Mouse (Mus musculus): ENCODE data around the gene Rnf222. TPM values are rescaled to one million over a fixed set of nuclear protein-coding genes. Genes with fewer than 3 reads are reported as not detected.
A peak's percentile ranks its signal among the peaks of the same experiment; 100 is the strongest.

Rnf222 gene
- polyA plus RNA-seq, 1 experiment = not detected

GRCm38 (mm10) chr11:68896247-68896646 is 7.9 kb downstream of the Rnf222 start:
- 93% methylated on average over 5 of the region's 5 CpGs for WGBS
- no peak overlapping the region for H3K4me3 ChIP-seq (ENCODE audit: insufficient read depth, low read depth, low read length)
- no peak overlapping the region for H3K27ac ChIP-seq (ENCODE audit: insufficient read depth, low read depth, low read length)
- TF ChIP-seq POLR2A (IDR thresholded peaks at IDR 0.05; ENCODE audit: insufficient read depth, low read depth, low read length) = no peak
- no peak for TF ChIP-seq CTCF (IDR thresholded peaks at IDR 0.05; ENCODE audit: insufficient read depth, low read depth, low read length)
- H3K4me1 ChIP-seq (ENCODE audit: control insufficient read depth, insufficient read depth, low read length) = peaks cover 5% of the 10 kb centered on the region

GRCm38 (mm10) chr11:68897120-68897519 is 8.8 kb downstream of the Rnf222 start:
- no peak for TF ChIP-seq POLR2A (IDR thresholded peaks at IDR 0.05; ENCODE audit: insufficient read depth, low read depth, low read length)
- TF ChIP-seq CTCF (IDR thresholded peaks at IDR 0.05; ENCODE audit: insufficient read depth, low read depth, low read length) = no peak
- WGBS = 44% methylated on average over 4 of the region's 4 CpGs
- H3K4me3 ChIP-seq (ENCODE audit: insufficient read depth, low read depth, low read length) = no peak overlapping the region
- peaks cover 5% of the 10 kb centered on the region for H3K4me1 ChIP-seq (ENCODE audit: control insufficient read depth, insufficient read depth, low read length)
- no peak overlapping the region for H3K27ac ChIP-seq (ENCODE audit: insufficient read depth, low read depth, low read length)

GRCm38 (mm10) chr11:68897838-68898237 is 9.5 kb downstream of the Rnf222 start:
- H3K4me3 ChIP-seq (ENCODE audit: insufficient read depth, low read depth, low read length) = no peak overlapping the region
- H3K4me1 ChIP-seq (ENCODE audit: control insufficient read depth, insufficient read depth, low read length) = peaks cover 5% of the 10 kb centered on the region
- TF ChIP-seq CTCF (IDR thresholded peaks at IDR 0.05; ENCODE audit: insufficient read depth, low read depth, low read length) (no peak), POLR2A (IDR thresholded peaks at IDR 0.05; ENCODE audit: insufficient read depth, low read depth, low read length) (no peak)
- WGBS = 77% methylated on average over 6 of the region's 6 CpGs
- no peak overlapping the region for H3K27ac ChIP-seq (ENCODE audit: insufficient read depth, low read depth, low read length)

- no peak overlapping the region for H3K4me3 ChIP-seq (ENCODE audit: insufficient read depth, low read depth, low read length)
- H3K27ac ChIP-seq (ENCODE audit: insufficient read depth, low read depth, low read length) = no peak overlapping the region
- peaks cover 5% of the 10 kb centered on the region for H3K4me1 ChIP-seq (ENCODE audit: control insufficient read depth, insufficient read depth, low read length)
- 89% methylated on average over 6 of the region's 6 CpGs for WGBS
- TF ChIP-seq POLR2A (IDR thresholded peaks at IDR 0.05; ENCODE audit: insufficient read depth, low read depth, low read length) (no peak), CTCF (IDR thresholded peaks at IDR 0.05; ENCODE audit: insufficient read depth, low read depth, low read length) (no peak)
These were observed 10.4 kb downstream of the Rnf222 start for GRCm38 (mm10) chr11:68898790-68899189.

- 88% methylated on average over 8 of the region's 8 CpGs for WGBS
- no peak for TF ChIP-seq POLR2A (IDR thresholded peaks at IDR 0.05; ENCODE audit: insufficient read depth, low read depth, low read length)
- no peak for TF ChIP-seq CTCF (IDR thresholded peaks at IDR 0.05; ENCODE audit: insufficient read depth, low read depth, low read length)
- Histone ChIP-seq H3K27ac (ENCODE audit: insufficient read depth, low read depth, low read length) (no peak overlapping the region), H3K4me3 (ENCODE audit: insufficient read depth, low read depth, low read length) (no peak overlapping the region), H3K4me1 (ENCODE audit: control insufficient read depth, insufficient read depth, low read length) (peaks cover 5% of the 10 kb centered on the region)
These were observed 11.5 kb downstream of the Rnf222 start for GRCm38 (mm10) chr11:68899815-68900214.

GRCm38 (mm10) chr11:68900519-68901350 is 12.4 kb downstream of the Rnf222 start:
- WGBS = 24% methylated on average over 31 of the region's 31 CpGs
- TF ChIP-seq POLR2A (IDR thresholded peaks at IDR 0.05; ENCODE audit: insufficient read depth, low read depth, low read length) (no peak), CTCF (IDR thresholded peaks at IDR 0.05; ENCODE audit: insufficient read depth, low read depth, low read length) (no peak)
- H3K4me1 ChIP-seq (ENCODE audit: control insufficient read depth, insufficient read depth, low read length) = peaks cover 5% of the 10 kb centered on the region
- H3K4me3 ChIP-seq (ENCODE audit: insufficient read depth, low read depth, low read length) = peak overlapping the region; percentile 40
- no peak overlapping the region for H3K27ac ChIP-seq (ENCODE audit: insufficient read depth, low read depth, low read length)

- peaks cover 5% of the 10 kb centered on the region for H3K4me1 ChIP-seq (ENCODE audit: control insufficient read depth, insufficient read depth, low read length)
- TF ChIP-seq CTCF (IDR thresholded peaks at IDR 0.05; ENCODE audit: insufficient read depth, low read depth, low read length) (peak; percentile 75), POLR2A (IDR thresholded peaks at IDR 0.05; ENCODE audit: insufficient read depth, low read depth, low read length) (peak; percentile 78)
- WGBS = under 1% methylated on average over 52 of the region's 52 CpGs
- peak within 1 kb of the TSS; percentile 43 for H3K27ac ChIP-seq (ENCODE audit: insufficient read depth, low read depth, low read length)
- H3K4me3 ChIP-seq (ENCODE audit: insufficient read depth, low read depth, low read length) = peak within 1 kb of the TSS; percentile 93
These were observed 13.1 kb downstream of the Rnf222 start, which contains the start of gene Rpl26 for GRCm38 (mm10) chr11:68901351-68902046. TSS of gene Rpl26 (plus strand) at chr11:68901583.

- no peak for TF ChIP-seq POLR2A (IDR thresholded peaks at IDR 0.05; ENCODE audit: insufficient read depth, low read depth, low read length)
- no peak for TF ChIP-seq CTCF (IDR thresholded peaks at IDR 0.05; ENCODE audit: insufficient read depth, low read depth, low read length)
- WGBS = under 1% methylated on average over 10 of the region's 10 CpGs
- 0 out of 2 replicates have a peak overlapping the region, but pooled peaks have one; percentile 43 for H3K27ac ChIP-seq (ENCODE audit: insufficient read depth, low read depth, low read length)
- peaks cover 5% of the 10 kb centered on the region for H3K4me1 ChIP-seq (ENCODE audit: control insufficient read depth, insufficient read depth, low read length)
- H3K4me3 ChIP-seq (ENCODE audit: insufficient read depth, low read depth, low read length) = peak overlapping the region; percentile 93
These were observed 13.7 kb downstream of the Rnf222 start for GRCm38 (mm10) chr11:68902047-68902364.

GRCm38 (mm10) chr11:68902367-68902766 is 14.0 kb downstream of the Rnf222 start:
- TF ChIP-seq POLR2A (IDR thresholded peaks at IDR 0.05; ENCODE audit: insufficient read depth, low read depth, low read length) (no peak), CTCF (IDR thresholded peaks at IDR 0.05; ENCODE audit: insufficient read depth, low read depth, low read length) (no peak)
- WGBS = 5% methylated on average over 11 of the region's 11 CpGs
- H3K4me1 ChIP-seq (ENCODE audit: control insufficient read depth, insufficient read depth, low read length) = peaks cover 5% of the 10 kb centered on the region
- H3K4me3 ChIP-seq (ENCODE audit: insufficient read depth, low read depth, low read length) = peak overlapping the region; percentile 93
- H3K27ac ChIP-seq (ENCODE audit: insufficient read depth, low read depth, low read length) = no peak overlapping the region
